Mouse (Mus musculus): ENCODE measurements around the gene Cacna1b. TPM values are rescaled to one million over a fixed set of nuclear protein-coding genes. Genes with fewer than 3 reads are reported as not detected.

Gene Cacna1b
- 22.1 and 29.2 TPM in 2 replicates for polyA plus RNA-seq (2012; rRNA removed)

GRCm38 (mm10) chr2:24763115-24763557, at the start of gene Cacna1b:
Gene Cacna1b, minus strand, starts transcription at chr2:24763152.

Other genes starting within 250 kb of the Cacna1b start
- 45.7 and 53.8 TPM in 2 replicates for gene Ehmt1, start 156.5 kb upstream of the Cacna1b start, polyA plus RNA-seq (2012; rRNA removed)
- gene Arrdc1, start 172.1 kb upstream of the Cacna1b start, polyA plus RNA-seq (2012; rRNA removed), result 267 and 362 TPM in 2 replicates
- 5.0 and 5.2 TPM in 2 replicates for gene Zmynd19, start 186.6 kb upstream of the Cacna1b start, polyA plus RNA-seq (2012; rRNA removed)
- 11.0 and 12.1 TPM in 2 replicates for gene Dph7, start 199.2 kb upstream of the Cacna1b start, polyA plus RNA-seq (2012; rRNA removed)
- gene Mrpl41, start 211.9 kb upstream of the Cacna1b start, polyA plus RNA-seq (2012; rRNA removed), result 25.2 and 27.7 TPM in 2 replicates
- gene Pnpla7, start 212.9 kb upstream of the Cacna1b start, polyA plus RNA-seq (2012; rRNA removed), result 11.7 and 11.8 TPM in 2 replicates